Mouse (Mus musculus): Measurements from ENCODE around the gene Foxp1. TPM values are rescaled to one million over a fixed set of nuclear protein-coding genes. Genes with fewer than 3 reads are reported as not detected.

Gene Foxp1
- polyA plus RNA-seq, 1 experiment from 2014 or later: 65.4 TPM

DNA sequence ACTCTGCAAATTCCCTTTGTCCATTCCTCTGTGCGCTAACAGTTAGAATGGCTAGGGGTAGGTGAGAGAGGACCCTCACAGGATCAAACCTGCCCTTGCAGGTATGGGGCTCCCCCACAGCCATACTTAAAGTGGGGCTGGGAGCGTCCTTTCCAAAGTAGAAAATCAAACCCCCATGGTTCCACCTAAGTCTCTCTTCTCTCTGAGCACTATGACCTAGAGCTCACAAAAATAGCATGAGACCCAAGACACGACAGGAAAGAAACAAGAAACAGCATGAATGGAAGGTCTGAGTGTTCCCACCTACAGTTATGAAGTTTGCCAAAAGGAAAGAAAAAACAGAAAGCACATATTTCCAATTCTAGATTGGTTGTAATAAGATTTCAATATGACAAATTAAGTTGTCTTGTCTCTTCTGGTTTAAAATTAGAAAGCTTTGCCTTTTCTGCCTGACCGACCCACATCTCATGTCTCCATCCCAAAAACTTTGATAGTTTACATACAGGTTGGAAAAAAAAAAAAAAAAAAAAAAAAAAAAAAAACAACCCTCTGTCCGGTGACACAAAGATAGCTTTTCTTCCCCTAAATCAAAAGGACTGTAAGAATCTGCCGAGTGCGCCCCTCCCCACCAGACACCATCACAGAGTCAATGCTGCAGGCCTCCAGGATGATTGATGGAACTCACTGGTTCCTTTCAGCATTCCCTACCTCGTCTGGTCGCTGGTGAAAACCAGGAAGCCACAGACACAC, 183.8 kb downstream of the Foxp1 start:
- Histone ChIP-seq H3K27me3 (ENCODE audit: control insufficient read depth, insufficient read depth, low read length) (peaks cover 2% of the 10 kb centered on the region; the same call in 1 of the 2 replicates), H3K4me2 (ENCODE audit: low read depth, severe bottlenecking) (no peak overlapping the region; the same call in 1 of the 2 replicates), H3K4me3 (ENCODE audit: low read depth, low read length) (no peak overlapping the region), H3K9ac (ENCODE audit: low read length) (no peak overlapping the region), H3K9me3 (ENCODE audit: control insufficient read depth, low read length) (no peaks in the 10 kb centered on the region), H3K27ac (replicated peaks; ENCODE audit: low read depth, low read length) (no peak overlapping the region), H3K36me3 (ENCODE audit: control insufficient read depth, insufficient read depth, low read length) (no peaks in the 10 kb centered on the region), H3K4me1 (ENCODE audit: control insufficient read depth, insufficient read depth, low read length) (peaks cover 18% of the 10 kb centered on the region)
- no peak for DNase-seq (ENCODE audit: low spot score)
- 48% methylated on average over 9 of the region's 9 CpGs for whole genome bisulfite sequencing
- ATAC-seq (ENCODE audit: insufficient number of reproducible peaks, low FRiP score, low TSS enrichment, low read depth): no peak

DNA sequence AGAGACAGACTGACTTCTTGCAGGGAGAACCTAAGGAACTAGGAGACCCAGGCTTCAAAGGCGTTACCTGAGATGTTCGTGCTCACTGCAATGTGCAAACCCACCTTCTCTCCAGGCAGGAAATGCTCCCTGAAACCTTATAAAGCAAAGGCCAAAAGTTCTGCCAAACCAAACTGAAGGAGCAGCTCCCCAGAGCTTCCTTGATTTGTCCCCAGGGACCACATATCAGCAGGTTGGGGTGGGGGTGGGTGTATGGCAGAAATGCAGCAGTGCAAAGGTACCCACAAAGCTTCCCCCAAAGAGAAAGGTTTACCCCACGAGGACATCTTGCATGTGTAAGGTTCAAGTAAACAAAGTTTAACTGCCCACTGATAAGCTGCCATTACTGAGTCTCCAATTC, 184.3 kb downstream of the Foxp1 start:
- peaks cover 18% of the 10 kb centered on the region for H3K4me1 ChIP-seq (ENCODE audit: control insufficient read depth, insufficient read depth, low read length)
- no peak overlapping the region for H3K4me2 ChIP-seq (ENCODE audit: low read depth, severe bottlenecking)
- 33% methylated on average over 3 of the region's 3 CpGs for WGBS
- no peak overlapping the region for H3K9ac ChIP-seq (ENCODE audit: low read length)
- no peaks in the 10 kb centered on the region for H3K9me3 ChIP-seq (ENCODE audit: control insufficient read depth, low read length)
- H3K36me3 ChIP-seq (ENCODE audit: control insufficient read depth, insufficient read depth, low read length): no peaks in the 10 kb centered on the region
- no peak overlapping the region for H3K4me3 ChIP-seq (ENCODE audit: low read depth, low read length)
- ATAC-seq (ENCODE audit: insufficient number of reproducible peaks, low FRiP score, low TSS enrichment, low read depth) (no peak), DNase-seq (ENCODE audit: low spot score) (no peak)
- no peak overlapping the region for H3K27ac ChIP-seq (replicated peaks; ENCODE audit: low read depth, low read length)
- H3K27me3 ChIP-seq (ENCODE audit: control insufficient read depth, insufficient read depth, low read length): peaks cover 4% of the 10 kb centered on the region; the same call in 1 of the 2 replicates

- ATAC-seq (ENCODE audit: insufficient number of reproducible peaks, low FRiP score, low TSS enrichment, low read depth) (no peak), DNase-seq (ENCODE audit: low spot score) (no peak)
- H3K9me3 ChIP-seq (ENCODE audit: control insufficient read depth, low read length): no peaks in the 10 kb centered on the region
- no peak overlapping the region for H3K4me3 ChIP-seq (ENCODE audit: low read depth, low read length)
- no peak overlapping the region for H3K4me2 ChIP-seq (ENCODE audit: low read depth, severe bottlenecking)
- 44% methylated on average over 6 of the region's 6 CpGs for WGBS
- H3K9ac ChIP-seq (ENCODE audit: low read length): no peak overlapping the region
- no peaks in the 10 kb centered on the region for H3K36me3 ChIP-seq (ENCODE audit: control insufficient read depth, insufficient read depth, low read length)
- peaks cover 4% of the 10 kb centered on the region; the same call in 1 of the 2 replicates for H3K27me3 ChIP-seq (ENCODE audit: control insufficient read depth, insufficient read depth, low read length)
- peaks cover 18% of the 10 kb centered on the region for H3K4me1 ChIP-seq (ENCODE audit: control insufficient read depth, insufficient read depth, low read length)
- no peak overlapping the region for H3K27ac ChIP-seq (replicated peaks; ENCODE audit: low read depth, low read length)
Observed at GRCm38 (mm10) chr6:99337575-99337974, 184.9 kb downstream of the Foxp1 start.

DNA sequence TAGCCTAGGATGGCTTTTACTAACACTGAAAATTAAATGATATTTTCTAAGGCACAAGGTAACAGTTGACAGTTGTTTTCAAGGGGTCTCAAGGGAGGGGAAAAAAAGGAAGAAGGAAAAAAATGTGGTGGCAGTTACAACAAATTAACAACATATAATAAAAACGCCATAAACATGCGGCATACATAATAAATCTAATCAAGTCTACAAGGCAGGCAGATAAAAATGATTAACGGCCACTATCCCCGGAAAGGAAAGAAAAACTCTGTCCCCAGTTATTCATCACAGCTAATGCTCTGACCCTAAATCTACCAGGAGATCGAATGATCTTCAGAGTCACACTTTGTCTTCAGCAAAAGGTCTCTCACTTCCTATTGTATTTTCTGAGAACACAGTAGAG, 186.3 kb downstream of the Foxp1 start:
- ATAC-seq (ENCODE audit: insufficient number of reproducible peaks, low FRiP score, low TSS enrichment, low read depth) (no peak), DNase-seq (ENCODE audit: low spot score) (no peak)
- no peak overlapping the region for H3K4me3 ChIP-seq (ENCODE audit: low read depth, low read length)
- WGBS: 20% methylated on average over 5 of the region's 5 CpGs
- H3K9ac ChIP-seq (ENCODE audit: low read length): no peak overlapping the region
- peaks cover 4% of the 10 kb centered on the region; the same call in 1 of the 2 replicates for H3K27me3 ChIP-seq (ENCODE audit: control insufficient read depth, insufficient read depth, low read length)
- H3K4me1 ChIP-seq (ENCODE audit: control insufficient read depth, insufficient read depth, low read length): peaks cover 18% of the 10 kb centered on the region
- H3K4me2 ChIP-seq (ENCODE audit: low read depth, severe bottlenecking): no peak overlapping the region
- no peaks in the 10 kb centered on the region for H3K36me3 ChIP-seq (ENCODE audit: control insufficient read depth, insufficient read depth, low read length)
- no peaks in the 10 kb centered on the region for H3K9me3 ChIP-seq (ENCODE audit: control insufficient read depth, low read length)
- no peak overlapping the region for H3K27ac ChIP-seq (replicated peaks; ENCODE audit: low read depth, low read length)

DNA sequence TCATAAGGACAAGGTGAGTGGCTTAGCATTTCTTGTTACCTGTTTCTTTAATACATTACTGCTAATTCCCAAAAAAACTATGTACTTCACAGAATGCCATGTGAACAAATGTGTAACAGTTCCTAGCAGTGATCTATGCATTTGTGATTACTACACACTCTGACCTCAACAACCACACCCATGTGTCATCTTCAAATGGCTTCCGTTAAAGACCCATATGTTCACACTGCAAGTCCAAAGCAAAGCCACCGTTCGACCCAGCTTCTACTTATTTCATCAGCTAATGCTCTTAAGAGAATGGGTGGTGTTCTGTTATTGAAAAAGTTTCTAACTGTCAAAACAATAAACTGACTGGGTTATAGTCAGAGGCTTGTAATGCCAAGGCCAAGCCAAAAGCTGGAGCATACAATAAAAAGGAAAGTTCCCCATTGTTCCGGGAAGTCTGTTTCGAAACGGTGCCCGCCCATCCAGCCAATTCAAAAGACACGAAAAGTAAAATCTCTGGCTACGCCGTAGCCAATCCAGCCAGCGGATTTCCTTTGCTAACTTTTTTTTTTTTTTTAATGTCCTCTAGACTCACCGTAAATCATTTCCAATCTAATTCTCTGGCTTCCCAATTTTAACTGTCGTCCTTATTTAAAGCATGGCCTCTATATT, 187.2 kb downstream of the Foxp1 start:
- no peaks in the 10 kb centered on the region for H3K9me3 ChIP-seq (ENCODE audit: control insufficient read depth, low read length)
- no peaks in the 10 kb centered on the region for H3K36me3 ChIP-seq (ENCODE audit: control insufficient read depth, insufficient read depth, low read length)
- H3K4me3 ChIP-seq (ENCODE audit: low read depth, low read length): no peak overlapping the region
- H3K4me2 ChIP-seq (ENCODE audit: low read depth, severe bottlenecking): no peak overlapping the region
- DNase-seq (ENCODE audit: low spot score) (no peak), ATAC-seq (ENCODE audit: insufficient number of reproducible peaks, low FRiP score, low TSS enrichment, low read depth) (no peak)
- 56% methylated on average over 13 of the region's 13 CpGs for WGBS
- H3K27ac ChIP-seq (replicated peaks; ENCODE audit: low read depth, low read length): no peak overlapping the region
- H3K9ac ChIP-seq (ENCODE audit: low read length): no peak overlapping the region
- peaks cover 4% of the 10 kb centered on the region; the same call in 1 of the 2 replicates for H3K27me3 ChIP-seq (ENCODE audit: control insufficient read depth, insufficient read depth, low read length)
- peaks cover 18% of the 10 kb centered on the region for H3K4me1 ChIP-seq (ENCODE audit: control insufficient read depth, insufficient read depth, low read length)

- no peak overlapping the region for H3K4me3 ChIP-seq (ENCODE audit: low read depth, low read length)
- H3K27me3 ChIP-seq (ENCODE audit: control insufficient read depth, insufficient read depth, low read length): peaks cover 4% of the 10 kb centered on the region; the same call in 1 of the 2 replicates
- peaks cover 14% of the 10 kb centered on the region for H3K4me1 ChIP-seq (ENCODE audit: control insufficient read depth, insufficient read depth, low read length)
- ATAC-seq (ENCODE audit: insufficient number of reproducible peaks, low FRiP score, low TSS enrichment, low read depth) (no peak), DNase-seq (ENCODE audit: low spot score) (no peak)
- 90% methylated on average over 3 of the region's 3 CpGs for WGBS
- H3K36me3 ChIP-seq (ENCODE audit: control insufficient read depth, insufficient read depth, low read length): no peaks in the 10 kb centered on the region
- no peaks in the 10 kb centered on the region for H3K9me3 ChIP-seq (ENCODE audit: control insufficient read depth, low read length)
- H3K4me2 ChIP-seq (ENCODE audit: low read depth, severe bottlenecking): no peak overlapping the region
- no peak overlapping the region for H3K9ac ChIP-seq (ENCODE audit: low read length)
- no peak overlapping the region for H3K27ac ChIP-seq (replicated peaks; ENCODE audit: low read depth, low read length)
Observed at GRCm38 (mm10) chr6:99334255-99334654, 188.3 kb downstream of the Foxp1 start.

GRCm38 (mm10) chr6:99333127-99333526, 189.4 kb downstream of the Foxp1 start:
- Histone ChIP-seq H3K4me3 (ENCODE audit: low read depth, low read length) (no peak overlapping the region), H3K27me3 (ENCODE audit: control insufficient read depth, insufficient read depth, low read length) (peaks cover 4% of the 10 kb centered on the region; the same call in 1 of the 2 replicates), H3K9ac (ENCODE audit: low read length) (no peak overlapping the region), H3K4me2 (ENCODE audit: low read depth, severe bottlenecking) (no peak overlapping the region), H3K27ac (replicated peaks; ENCODE audit: low read depth, low read length) (no peak overlapping the region), H3K9me3 (ENCODE audit: control insufficient read depth, low read length) (no peaks in the 10 kb centered on the region), H3K4me1 (ENCODE audit: control insufficient read depth, insufficient read depth, low read length) (peaks cover 10% of the 10 kb centered on the region), H3K36me3 (ENCODE audit: control insufficient read depth, insufficient read depth, low read length) (no peaks in the 10 kb centered on the region)
- 80% methylated on average over 5 of the region's 5 CpGs for WGBS
- ATAC-seq (ENCODE audit: insufficient number of reproducible peaks, low FRiP score, low TSS enrichment, low read depth) (no peak), DNase-seq (ENCODE audit: low spot score) (no peak)

GRCm38 (mm10) chr6:99330169-99330568, 192.4 kb downstream of the Foxp1 start:
- Histone ChIP-seq H3K4me2 (ENCODE audit: low read depth, severe bottlenecking) (no peak overlapping the region), H3K36me3 (ENCODE audit: control insufficient read depth, insufficient read depth, low read length) (no peaks in the 10 kb centered on the region), H3K27ac (replicated peaks; ENCODE audit: low read depth, low read length) (no peak overlapping the region), H3K9ac (ENCODE audit: low read length) (no peak overlapping the region), H3K4me1 (ENCODE audit: control insufficient read depth, insufficient read depth, low read length) (no peaks in the 10 kb centered on the region), H3K9me3 (ENCODE audit: control insufficient read depth, low read length) (no peaks in the 10 kb centered on the region), H3K27me3 (ENCODE audit: control insufficient read depth, insufficient read depth, low read length) (0 out of 2 replicates have a peak, but pooled peaks cover 2% of the 10 kb centered on the region), H3K4me3 (ENCODE audit: low read depth, low read length) (no peak overlapping the region)
- 86% methylated on average over 4 of the region's 4 CpGs for WGBS
- DNase-seq (ENCODE audit: low spot score) (no peak), ATAC-seq (ENCODE audit: insufficient number of reproducible peaks, low FRiP score, low TSS enrichment, low read depth) (no peak)

All from limb, embryonic 11.5 days (tissue).